8 mouse cellular contexts compared by ENCODE assay signal in the genomic region with DNA sequence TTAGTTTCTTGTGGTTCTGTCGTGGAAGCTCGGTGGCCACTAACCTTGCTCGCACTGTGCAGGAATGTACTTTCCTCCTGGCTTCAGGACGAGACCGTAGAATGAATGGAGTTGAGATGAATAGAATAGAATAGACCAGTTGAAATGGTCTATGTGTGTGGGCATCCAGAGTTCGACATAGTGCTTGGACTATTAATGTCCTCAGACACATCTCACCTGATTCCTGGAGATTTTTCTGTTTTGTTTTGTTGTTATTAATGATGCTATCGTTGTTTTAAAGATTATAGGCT. TPM values are rescaled to one million over a fixed set of nuclear protein-coding genes. Genes with fewer than 3 reads are reported as not detected.
A peak's percentile ranks its signal among the peaks of the same experiment; 100 is the strongest.
DNase-seq lines count a peak whose midpoint lies in the region; ATAC-seq and TF ChIP-seq lines count a peak whose summit lies in the region.

No protein-coding gene starts in this region.

- peak; percentile 44; the same call in 1 of the 2 replicates for ATAC-seq in embryonic facial prominence, embryonic 11.5 days (replicated peaks; ENCODE audit: insufficient number of reproducible peaks, low FRiP score, low TSS enrichment, low read depth)
- ATAC-seq in intestine, embryonic 15.5 days: peak; percentile 41; the same call in 1 of the 2 replicates
- peak; percentile 27 for ATAC-seq in neural tube, embryonic 14.5 days (ENCODE audit: low read depth)

- H3K4me3 ChIP-seq in lung, adult 2 months (replicated peaks; ENCODE audit: extremely low read depth, low read depth, low read length): peak overlapping the region; percentile 95
- H3K4me3 ChIP-seq in embryonic facial prominence, embryonic 11.5 days (ENCODE audit: low read depth, low read length): peak overlapping the region; percentile 82
- H3K4me3 ChIP-seq in intestine, embryonic 15.5 days (replicated peaks): peak overlapping the region; percentile 83
- H3K4me3 ChIP-seq in neural tube, embryonic 14.5 days (ENCODE audit: low read depth, low read length): peak overlapping the region; percentile 77

- DNase-seq in lung, adult 2 months: no peak
- DNase-seq in lung, postnatal 14 days: no peak
- no peak for DNase-seq in embryonic facial prominence, embryonic 11.5 days (ENCODE audit: low spot score)
- DNase-seq in urinary bladder, postnatal 14 days (ENCODE audit: low spot score): no peak
- DNase-seq in T-cell, adult 2 months (ENCODE audit: low spot score): no peak
- no peak for DNase-seq in left cerebral cortex, postnatal 25 days (ENCODE audit: low spot score in 2 of 2)

- H3K9me3 ChIP-seq in embryonic facial prominence, embryonic 11.5 days (replicated peaks; ENCODE audit: control insufficient read depth, low read length): no peaks in the 10 kb centered on the region
- H3K9me3 ChIP-seq in intestine, embryonic 15.5 days: no peaks in the 10 kb centered on the region
- H3K9me3 ChIP-seq in neural tube, embryonic 14.5 days (ENCODE audit: control insufficient read depth, low read length): no peaks in the 10 kb centered on the region

- 4% methylated on average over 7 of the region's 7 CpGs for WGBS in lung, adult 2 months
- WGBS in embryonic facial prominence, embryonic 11.5 days: 13% methylated on average over 7 of the region's 7 CpGs
- 8% methylated on average over 7 of the region's 7 CpGs for WGBS in intestine, embryonic 15.5 days
- 9% methylated on average over 7 of the region's 7 CpGs for WGBS in neural tube, embryonic 14.5 days

- no peak overlapping the region for H3K27ac ChIP-seq in embryonic facial prominence, embryonic 11.5 days (replicated peaks; ENCODE audit: low read depth, low read length)
- no peak overlapping the region for H3K27ac ChIP-seq in intestine, embryonic 15.5 days
- H3K27ac ChIP-seq in neural tube, embryonic 14.5 days (ENCODE audit: low read depth, low read length): no peak overlapping the region

- intact Hi-C loops in left cerebral cortex, postnatal 25 days (cut with DNase I): no loop called here

- no peak for TF ChIP-seq POLR2A in lung, adult 2 months (IDR thresholded peaks at IDR 0.05; ENCODE audit: borderline replicate concordance, extremely low read depth, low read depth, low read length)

- H3K36me3 ChIP-seq in embryonic facial prominence, embryonic 11.5 days (replicated peaks; ENCODE audit: control insufficient read depth, insufficient read depth, low read depth, low read length): no peaks in the 10 kb centered on the region; the same call in 1 of the 2 replicates
- H3K36me3 ChIP-seq in intestine, embryonic 15.5 days: no peaks in the 10 kb centered on the region
- no peaks in the 10 kb centered on the region for H3K36me3 ChIP-seq in neural tube, embryonic 14.5 days (ENCODE audit: control insufficient read depth, insufficient read depth, low read length)

- H3K4me1 ChIP-seq in lung, adult 2 months (ENCODE audit: control insufficient read depth, insufficient read depth, low read length): peaks cover 5% of the 10 kb centered on the region
- H3K4me1 ChIP-seq in embryonic facial prominence, embryonic 11.5 days (ENCODE audit: control insufficient read depth, insufficient read depth, low read length): no peaks in the 10 kb centered on the region
- H3K4me1 ChIP-seq in intestine, embryonic 15.5 days (replicated peaks): peaks cover 5% of the 10 kb centered on the region
- H3K4me1 ChIP-seq in neural tube, embryonic 14.5 days (ENCODE audit: control insufficient read depth, insufficient read depth, low read length): peaks cover 8% of the 10 kb centered on the region; the same call in 1 of the 2 replicates

- H3K27me3 ChIP-seq in embryonic facial prominence, embryonic 11.5 days (ENCODE audit: control insufficient read depth, insufficient read depth, low read length): no peaks in the 10 kb centered on the region
- H3K27me3 ChIP-seq in intestine, embryonic 15.5 days (replicated peaks): no peaks in the 10 kb centered on the region
- no peaks in the 10 kb centered on the region for H3K27me3 ChIP-seq in neural tube, embryonic 14.5 days (ENCODE audit: control insufficient read depth, insufficient read depth, low read length)

- H3K4me2 ChIP-seq in embryonic facial prominence, embryonic 11.5 days (ENCODE audit: low read depth, low read length): peak overlapping the region; percentile 46
- peak overlapping the region; percentile 58 for H3K4me2 ChIP-seq in intestine, embryonic 15.5 days (replicated peaks)
- peak overlapping the region; percentile 58 for H3K4me2 ChIP-seq in neural tube, embryonic 14.5 days (ENCODE audit: low read depth, low read length)

- peak overlapping the region; percentile 95 for H3K9ac ChIP-seq in embryonic facial prominence, embryonic 11.5 days (replicated peaks; ENCODE audit: low read length)
- H3K9ac ChIP-seq in intestine, embryonic 15.5 days: peak overlapping the region; percentile 89
- peak overlapping the region; percentile 77; the same call in 1 of the 2 replicates for H3K9ac ChIP-seq in neural tube, embryonic 14.5 days (replicated peaks; ENCODE audit: low read depth, low read length)

- no peak for TF ChIP-seq CTCF in lung, adult 2 months (IDR thresholded peaks at IDR 0.05; ENCODE audit: insufficient read depth, low read length)

RNA-seq across cellular contexts. Expression of gene Fam133b, which starts 0.8 kb away (rescaled TPM):
- polyA plus RNA-seq in lung, adult 2 months (2012; rRNA removed): 4.7 and 6.4 TPM in 2 replicates
- 36.4 and 39.2 TPM in 2 replicates for polyA plus RNA-seq in embryonic facial prominence, embryonic 11.5 days (2014; fragmentation: Nextera tagmentation; extraction: Ambion mirVana)
- 20.8 and 23.5 TPM in 2 replicates for polyA plus RNA-seq in intestine, embryonic 15.5 days (2015; fragmentation: Nextera tagmentation; extraction: Ambion mirVana)
- 28.7 and 30.6 TPM in 2 replicates for polyA plus RNA-seq in neural tube, embryonic 14.5 days (2014; fragmentation: Nextera tagmentation; extraction: Ambion mirVana)
- 10 to 100 TPM; 38.1 to 41.7 TPM for total RNA-seq in left cerebral cortex, postnatal 25 days (2021)

RNA-seq across cellular contexts. Expression of gene 1700109H08Rik, which starts 26.9 kb away (rescaled TPM):
- polyA plus RNA-seq in lung, adult 2 months (2012; rRNA removed): 1.7 and 2.0 TPM in 2 replicates
- polyA plus RNA-seq in embryonic facial prominence, embryonic 11.5 days (2014; fragmentation: Nextera tagmentation; extraction: Ambion mirVana): 1.5 and 2.2 TPM in 2 replicates
- polyA plus RNA-seq in intestine, embryonic 15.5 days (2015; fragmentation: Nextera tagmentation; extraction: Ambion mirVana): 1.6 and 1.7 TPM in 2 replicates
- polyA plus RNA-seq in neural tube, embryonic 14.5 days (2014; fragmentation: Nextera tagmentation; extraction: Ambion mirVana): 4.3 and 5.8 TPM in 2 replicates
- total RNA-seq in left cerebral cortex, postnatal 25 days (2021): 1 to 10 TPM; 3.3 to 3.9 TPM

RNA-seq across cellular contexts. Expression of gene Pex1, which starts 51.4 kb away (rescaled TPM):
- 3.8 and 7.1 TPM in 2 replicates for polyA plus RNA-seq in lung, adult 2 months (2012; rRNA removed)
- 13.3 and 13.4 TPM in 2 replicates for polyA plus RNA-seq in embryonic facial prominence, embryonic 11.5 days (2014; fragmentation: Nextera tagmentation; extraction: Ambion mirVana)
- polyA plus RNA-seq in intestine, embryonic 15.5 days (2015; fragmentation: Nextera tagmentation; extraction: Ambion mirVana): 15.5 and 20.2 TPM in 2 replicates
- 23.5 and 25.5 TPM in 2 replicates for polyA plus RNA-seq in neural tube, embryonic 14.5 days (2014; fragmentation: Nextera tagmentation; extraction: Ambion mirVana)
- 10 to 100 TPM; 25.2 to 30.3 TPM for total RNA-seq in left cerebral cortex, postnatal 25 days (2021)

RNA-seq across cellular contexts. Expression of gene Rbm48, which starts 52.0 kb away (rescaled TPM):
- polyA plus RNA-seq in lung, adult 2 months (2012; rRNA removed): 3.7 and 4.4 TPM in 2 replicates
- polyA plus RNA-seq in embryonic facial prominence, embryonic 11.5 days (2014; fragmentation: Nextera tagmentation; extraction: Ambion mirVana): 16.3 and 17.3 TPM in 2 replicates
- polyA plus RNA-seq in intestine, embryonic 15.5 days (2015; fragmentation: Nextera tagmentation; extraction: Ambion mirVana): 9.3 and 10.8 TPM in 2 replicates
- polyA plus RNA-seq in neural tube, embryonic 14.5 days (2014; fragmentation: Nextera tagmentation; extraction: Ambion mirVana): 16.7 and 21.0 TPM in 2 replicates
- 10 to 100 TPM; 12.1 to 13.6 TPM for total RNA-seq in left cerebral cortex, postnatal 25 days (2021)
